Mouse (Mus musculus) hindbrain, postnatal 0 days (tissue): ENCODE data around the gene Rnf11. TPM values are rescaled to one million over a fixed set of nuclear protein-coding genes. Genes with fewer than 3 reads are reported as not detected.

Experiments used
- ATAC-seq: fragments of 200-750 bp; cut with Nextera tagmentation; 2 replicates; pipeline ENCODE4 v1.8.0; 2017; ENCODE audit warnings: mild to moderate bottlenecking, moderate TSS enrichment, moderate library complexity
- DNase-seq: peaks from one replicate; pipeline ENCODE4 v3.0.0-alpha.2; 2015; ENCODE audit warnings: low spot score
- H3K27ac ChIP-seq: fragments of 300-500 bp; sonication (generic); 2 replicates; pipeline ENCODE4 v1.5.1; 2014; ENCODE audit warnings: mild to moderate bottlenecking
- H3K27me3 ChIP-seq: fragments of 300-500 bp; sonication (generic); 2 replicates; pipeline ENCODE4 v1.6.1; 2014; ENCODE audit warnings: low read length, mixed read lengths; ENCODE audit not compliant: insufficient read depth
- H3K36me3 ChIP-seq: fragments of 300-500 bp; sonication (generic); 2 replicates; pipeline ENCODE4 v1.6.1; 2014; ENCODE audit warnings: low read length, mixed read lengths; ENCODE audit not compliant: insufficient read depth
- H3K4me1 ChIP-seq: fragments of 300-500 bp; sonication (generic); 2 replicates; pipeline ENCODE4 v1.6.1; 2014; ENCODE audit warnings: antibody characterized with exemption, low read length, mixed read lengths; ENCODE audit not compliant: insufficient read depth
- H3K4me2 ChIP-seq: fragments of 300-500 bp; sonication (generic); 2 replicates; pipeline ENCODE4 v1.6.1; 2014; ENCODE audit warnings: low read depth, mild to moderate bottlenecking, low read length, moderate library complexity, mixed read lengths
- H3K4me3 ChIP-seq: fragments of 300-500 bp; sonication (generic); 2 replicates; pipeline ENCODE4 v1.5.1; 2014; ENCODE audit warnings: low read length
- H3K9ac ChIP-seq: fragments of 300-500 bp; sonication (generic); replicated peaks from 2 replicates; pipeline ENCODE4 v1.6.1; 2014; ENCODE audit warnings: mild to moderate bottlenecking, low read length, moderate library complexity, mixed read lengths
- H3K9me3 ChIP-seq: fragments of 300-500 bp; sonication (generic); 2 replicates; pipeline ENCODE4 v1.6.1; 2016; ENCODE audit warnings: low read length, mixed read lengths
- CTCF ChIP-seq: IDR thresholded peaks from 2 replicates; pipeline ENCODE4 v1.5.1; 2016; ENCODE audit warnings: antibody characterized with exemption, control low read depth, low read depth
- WGBS: fragments of 180-500 bp; shearing (Covaris S2); extraction: QIAGEN DNeasy Blood & Tissue Kit; methylation state at CpG from one replicate; pipeline ENCODE4 v1.1.7; 2014; 5-methylcytosine and 5-hydroxymethylcytosine counted together
- polyA plus RNA-seq: library from polyadenylated mRNA; unstranded; fragments of >200 nt; fragmentation: Nextera tagmentation; extraction: Ambion mirVana; gene quantifications from 2 replicates; pipeline ENCODE4 v1.2.1, GENCODE M21; 2015
- total RNA-seq: library from RNA; depleted of rRNA; stranded (reverse); fragments of >200 nt; gene quantifications from 2 replicates; pipeline ENCODE4 v1.2.3, GENCODE M21; 2014

Gene Rnf11
- total and polyA plus RNA-seq, 2 experiments from 2014 or later: 80.4 to 86.7 TPM

- Histone ChIP-seq H3K9me3 (no peaks in the 10 kb centered on the region), H3K27me3 (no peaks in the 10 kb centered on the region), H3K4me3 (no peak overlapping the region), H3K9ac (no peak overlapping the region), H3K36me3 (no peaks in the 10 kb centered on the region), H3K4me2 (no peak overlapping the region), H3K4me1 (no peaks in the 10 kb centered on the region), H3K27ac (no peak overlapping the region)
- ATAC-seq (peak; percentile 43; the same call in 1 of the 2 replicates), DNase-seq (peak; percentile 10)
- TF ChIP-seq CTCF: peak; percentile 14; the same call in 1 of the 2 replicates
- WGBS: 69% methylated on average over 8 of the region's 8 CpGs
These were observed 64.3 kb downstream of the Rnf11 start for GRCm38 (mm10) chr4:109420138-109420795.

GRCm38 (mm10) chr4:109419563-109419962 lies 65.0 kb downstream of the Rnf11 start:
- H3K27me3 ChIP-seq: no peaks in the 10 kb centered on the region
- WGBS: 90% methylated on average over 4 of the region's 4 CpGs
- H3K27ac ChIP-seq: no peak overlapping the region
- no peak for DNase-seq
- H3K9me3 ChIP-seq: no peaks in the 10 kb centered on the region
- TF ChIP-seq CTCF: no peak
- no peak overlapping the region for H3K9ac ChIP-seq
- no peak for ATAC-seq
- H3K4me1 ChIP-seq: no peaks in the 10 kb centered on the region
- H3K4me3 ChIP-seq: no peak overlapping the region
- no peak overlapping the region for H3K4me2 ChIP-seq
- no peaks in the 10 kb centered on the region for H3K36me3 ChIP-seq

GRCm38 (mm10) chr4:109419017-109419416 lies 65.5 kb downstream of the Rnf11 start:
- ATAC-seq (no peak), DNase-seq (no peak)
- Histone ChIP-seq H3K9ac (no peak overlapping the region), H3K36me3 (no peaks in the 10 kb centered on the region), H3K27ac (no peak overlapping the region), H3K27me3 (no peaks in the 10 kb centered on the region), H3K9me3 (no peaks in the 10 kb centered on the region), H3K4me1 (no peaks in the 10 kb centered on the region), H3K4me2 (no peak overlapping the region), H3K4me3 (no peak overlapping the region)
- TF ChIP-seq CTCF: no peak
- WGBS: 16% methylated on average over 3 of the region's 3 CpGs

- Histone ChIP-seq H3K9ac (no peak overlapping the region), H3K27me3 (no peaks in the 10 kb centered on the region), H3K27ac (no peak overlapping the region), H3K9me3 (no peaks in the 10 kb centered on the region), H3K4me2 (no peak overlapping the region), H3K4me1 (no peaks in the 10 kb centered on the region), H3K36me3 (no peaks in the 10 kb centered on the region), H3K4me3 (no peak overlapping the region)
- no peak for TF ChIP-seq CTCF
- DNase-seq (no peak), ATAC-seq (no peak)
- WGBS: 83% methylated on average over 1 of the region's 1 CpGs
These were observed 66.5 kb downstream of the Rnf11 start for GRCm38 (mm10) chr4:109417998-109418397.

GRCm38 (mm10) chr4:109412233-109412632 lies 72.3 kb downstream of the Rnf11 start:
- H3K4me3 ChIP-seq: no peak overlapping the region
- H3K9me3 ChIP-seq: no peaks in the 10 kb centered on the region
- ATAC-seq (no peak), DNase-seq (no peak)
- H3K9ac ChIP-seq: no peak overlapping the region
- no peak overlapping the region for H3K27ac ChIP-seq
- no peak for TF ChIP-seq CTCF
- H3K36me3 ChIP-seq: no peaks in the 10 kb centered on the region
- H3K4me1 ChIP-seq: no peaks in the 10 kb centered on the region
- 93% methylated on average over 5 of the region's 5 CpGs for WGBS
- no peak overlapping the region for H3K4me2 ChIP-seq
- no peaks in the 10 kb centered on the region for H3K27me3 ChIP-seq

GRCm38 (mm10) chr4:109411377-109411967 lies 73.1 kb downstream of the Rnf11 start:
- 87% methylated on average over 6 of the region's 6 CpGs for WGBS

GRCm38 (mm10) chr4:109410681-109411376 lies 73.7 kb downstream of the Rnf11 start:
- no peak overlapping the region for H3K9ac ChIP-seq
- DNase-seq: no peak
- no peaks in the 10 kb centered on the region for H3K27me3 ChIP-seq
- 64% methylated on average over 9 of the region's 9 CpGs for WGBS
- H3K4me2 ChIP-seq: no peak overlapping the region
- no peak for ATAC-seq
- H3K4me3 ChIP-seq: no peak overlapping the region
- no peaks in the 10 kb centered on the region for H3K9me3 ChIP-seq
- peaks cover 9% of the 10 kb centered on the region; the same call in 1 of the 2 replicates for H3K4me1 ChIP-seq
- no peaks in the 10 kb centered on the region for H3K36me3 ChIP-seq
- TF ChIP-seq CTCF: no peak
- no peak overlapping the region for H3K27ac ChIP-seq

More at GRCm38 (mm10) chr4:109411377-109411967, 73.1 kb downstream of the Rnf11 start:
- Histone ChIP-seq H3K4me2 (no peak overlapping the region), H3K9ac (no peak overlapping the region), H3K9me3 (no peaks in the 10 kb centered on the region), H3K36me3 (no peaks in the 10 kb centered on the region), H3K4me3 (no peak overlapping the region), H3K27me3 (no peaks in the 10 kb centered on the region), H3K27ac (no peak overlapping the region), H3K4me1 (0 out of 2 replicates have a peak, but pooled peaks cover 3% of the 10 kb centered on the region)
- TF ChIP-seq CTCF: no peak
- DNase-seq (no peak), ATAC-seq (no peak)
